ENCODE assay signal across 34 mouse cellular contexts in genomic region chr13:110594630-110595029, GRCm38 (mm10).
"Had no signal": no experiment of that assay in that cellular context is flagged by ENCODE, and none has a peak within 500 bp of the region (broad histone marks: within the 10 kb centered on the region; RNA-seq: fewer than 3 reads in every experiment).

No protein-coding gene starts in this region.

- H3K4me3 ChIP-seq: heart, adult 2 months; heart, embryonic 10.5 days; heart, embryonic 12.5 days; heart, embryonic 13.5 days; heart, embryonic 15.5 days; hindbrain, embryonic 10.5 days; hindbrain, embryonic 12.5 days; hindbrain, embryonic 13.5 days; hindbrain, embryonic 15.5 days; intestine, embryonic 15.5 days; kidney, embryonic 15.5 days; layer of hippocampus, adult 2 months had no signal

- H3K9me3 ChIP-seq: heart, embryonic 10.5 days; heart, embryonic 12.5 days; heart, embryonic 13.5 days; heart, embryonic 15.5 days; hindbrain, embryonic 10.5 days; hindbrain, embryonic 12.5 days; hindbrain, embryonic 13.5 days; hindbrain, embryonic 15.5 days; intestine, embryonic 15.5 days; kidney, embryonic 15.5 days had no signal

- H3K27ac ChIP-seq: heart, adult 2 months; heart, embryonic 10.5 days; heart, embryonic 13.5 days; heart, embryonic 15.5 days; hindbrain, embryonic 10.5 days; hindbrain, embryonic 12.5 days; hindbrain, embryonic 13.5 days; hindbrain, embryonic 14.5 days; hindbrain, embryonic 15.5 days; hindbrain, postnatal 0 days; intestine, embryonic 15.5 days; kidney, embryonic 15.5 days; kidney, postnatal 0 days; layer of hippocampus, adult 2 months had no signal

- H3K36me3 ChIP-seq: heart, embryonic 10.5 days; heart, embryonic 12.5 days; heart, embryonic 13.5 days; heart, embryonic 15.5 days; hindbrain, embryonic 10.5 days; hindbrain, embryonic 12.5 days; hindbrain, embryonic 13.5 days; hindbrain, embryonic 15.5 days; intestine, embryonic 15.5 days; kidney, embryonic 15.5 days had no signal

- H3K27me3 ChIP-seq: heart, embryonic 12.5 days; heart, embryonic 13.5 days; heart, embryonic 15.5 days; hindbrain, embryonic 12.5 days; hindbrain, embryonic 13.5 days; hindbrain, embryonic 15.5 days; intestine, embryonic 15.5 days; kidney, embryonic 15.5 days had no signal

- H3K4me1 ChIP-seq: heart, embryonic 10.5 days; heart, embryonic 15.5 days; hindbrain, embryonic 10.5 days; hindbrain, embryonic 12.5 days; hindbrain, embryonic 13.5 days; intestine, embryonic 15.5 days had no signal

- ATAC-seq: hindbrain, embryonic 16.5 days; hindbrain, postnatal 0 days; intestine, embryonic 15.5 days; intestine, embryonic 16.5 days; intestine, postnatal 0 days had no signal

- H3K4me2 ChIP-seq: heart, embryonic 11.5 days; heart, embryonic 12.5 days; heart, embryonic 13.5 days; heart, embryonic 15.5 days; hindbrain, embryonic 12.5 days; hindbrain, embryonic 13.5 days; hindbrain, embryonic 14.5 days; hindbrain, embryonic 15.5 days; intestine, embryonic 15.5 days; kidney, embryonic 15.5 days had no signal

- H3K9ac ChIP-seq: heart, embryonic 12.5 days; heart, embryonic 13.5 days; heart, embryonic 15.5 days; hindbrain, embryonic 12.5 days; hindbrain, embryonic 13.5 days; hindbrain, embryonic 14.5 days; hindbrain, embryonic 15.5 days; intestine, embryonic 15.5 days; kidney, embryonic 15.5 days had no signal

- DNase-seq: heart, adult 2 months; heart, postnatal 10 days; heart, postnatal 14 days; heart, postnatal 4 days; kidney, adult 11 months; kidney, adult 18-20 months; kidney, adult 2 months; kidney, adult 8-10 months; kidney, adult 9 months; kidney, postnatal 10 days; kidney, postnatal 14 days; kidney, postnatal 25 days; kidney, postnatal 36 days; kidney, postnatal 4 days; layer of hippocampus, adult 9-11 months; layer of hippocampus, postnatal 36 days had no signal
